Mouse (Mus musculus) CH12.LX (cell line): ENCODE data around the gene Gripap1. TPM values are rescaled to one million over a fixed set of nuclear protein-coding genes. Genes with fewer than 3 reads are reported as not detected.

Experiments used
- DNase-seq: peaks from one replicate; pipeline ENCODE4 v3.0.0-alpha.2; 2013; ENCODE audit errors: extremely low read depth
- H3K27ac ChIP-seq: 2 replicates; pipeline ENCODE4 v1.5.1; 2012; ENCODE audit warnings: low read depth, mild to moderate bottlenecking, control low read depth, moderate library complexity; ENCODE audit not compliant: insufficient read depth
- H3K27me3 ChIP-seq: replicated peaks from 2 replicates; pipeline ENCODE3; 2012; ENCODE audit warnings: inconsistent platforms
- H3K36me3 ChIP-seq, 2 experiments: replicated peaks in 1 of 2; 2 replicates each; pipeline versions ENCODE3 to v1.6.1; 2012; ENCODE audit warnings: inconsistent platforms in 1 of 2, low read length in 1 of 2, mild to moderate bottlenecking in 1 of 2, mixed read lengths in 1 of 2, moderate library complexity in 1 of 2; ENCODE audit not compliant: control insufficient read depth in 1 of 2, insufficient read depth in 1 of 2
- H3K4me1 ChIP-seq, 2 experiments: 2 replicates each; pipeline ENCODE4 v1.6.1; 2012; ENCODE audit warnings: inconsistent platforms in 1 of 2, moderate library complexity in 1 of 2; ENCODE audit not compliant: insufficient read depth in 2 of 2, control insufficient read depth in 1 of 2
- H3K4me2 ChIP-seq: 2 replicates; pipeline ENCODE4 v1.6.1; 2012; ENCODE audit warnings: low read depth, mild to moderate bottlenecking, control low read depth; ENCODE audit not compliant: poor library complexity, insufficient read depth, severe bottlenecking
- H3K4me3 ChIP-seq, 3 experiments: fragments of 150-350 bp in 1 of 3; sonication (generic) in 1 of 3; replicated peaks in 1 of 3; 2 replicates each; pipeline versions ENCODE3 to v1.5.1; 2011 to 2012; ENCODE audit warnings: low read depth in 2 of 3, low read length in 2 of 3, mild to moderate bottlenecking in 2 of 3, moderate library complexity in 2 of 3, control low read depth in 1 of 3, improper control_type of control experiment in 1 of 3, inconsistent platforms in 1 of 3, mixed read lengths in 1 of 3; ENCODE audit not compliant: poor library complexity in 1 of 3
- H3K79me2 ChIP-seq: replicated peaks from 2 replicates; pipeline ENCODE4 v1.6.1; 2012; ENCODE audit warnings: mild to moderate bottlenecking, moderate library complexity; ENCODE audit not compliant: control insufficient read depth, poor library complexity, insufficient read depth, severe bottlenecking; ENCODE audit errors: extremely low read depth
- H3K9ac ChIP-seq: 2 replicates; pipeline ENCODE4 v1.6.1; 2012; ENCODE audit warnings: low read depth, mild to moderate bottlenecking, control low read depth, moderate library complexity; ENCODE audit not compliant: insufficient read depth
- H3K9me3 ChIP-seq: replicated peaks from 2 replicates; pipeline ENCODE3; 2012; ENCODE audit warnings: low read length, inconsistent platforms, mixed read lengths
- BHLHE40 ChIP-seq: IDR thresholded peaks from 2 replicates; pipeline ENCODE4 v1.6.1; 2011; ENCODE audit warnings: mild to moderate bottlenecking, low read depth, low read length, improper control_type of control experiment
- CHD1 ChIP-seq: IDR thresholded peaks from 2 replicates; pipeline ENCODE4 v1.6.1; 2012; ENCODE audit warnings: low read depth, low read length, improper control_type of control experiment, inconsistent platforms
- CHD2 ChIP-seq: IDR thresholded peaks from 2 replicates; pipeline ENCODE4 v1.6.1; 2011; ENCODE audit warnings: low read length, improper control_type of control experiment
- EP300 ChIP-seq: IDR thresholded peaks from 2 replicates; pipeline ENCODE4 v1.6.1; 2011; ENCODE audit warnings: low read length, improper control_type of control experiment
- ETS1 ChIP-seq: conservative IDR thresholded peaks from 2 replicates; pipeline ENCODE4 v1.6.1; 2012; ENCODE audit warnings: low read depth, mild to moderate bottlenecking, inconsistent platforms, low read length, improper control_type of control experiment, moderate library complexity
- GABPA ChIP-seq: IDR thresholded peaks from 2 replicates; pipeline ENCODE4 v1.6.1; 2012; ENCODE audit warnings: low read depth, low read length, improper control_type of control experiment, inconsistent platforms; ENCODE audit not compliant: insufficient replicate concordance
- HCFC1 ChIP-seq: IDR thresholded peaks from 2 replicates; pipeline ENCODE4 v1.6.1; 2012; ENCODE audit warnings: low read depth, mild to moderate bottlenecking, inconsistent platforms, low read length, improper control_type of control experiment
- IRF4 ChIP-seq: IDR thresholded peaks from 2 replicates; pipeline ENCODE4 v1.6.1; 2014; ENCODE audit warnings: low read depth, mild to moderate bottlenecking, inconsistent platforms, low read length, improper control_type of control experiment
- JUND ChIP-seq: conservative IDR thresholded peaks from 2 replicates; pipeline ENCODE4 v1.6.1; 2011; ENCODE audit warnings: low read depth, low read length, improper control_type of control experiment
- MAX ChIP-seq: IDR thresholded peaks from 2 replicates; pipeline ENCODE4 v1.6.1; 2011; ENCODE audit warnings: low read length, improper control_type of control experiment
- MAZ ChIP-seq: IDR thresholded peaks from 2 replicates; pipeline ENCODE4 v1.6.1; 2012; ENCODE audit warnings: low read depth, mild to moderate bottlenecking, inconsistent platforms, low read length, improper control_type of control experiment, moderate library complexity
- MEF2A ChIP-seq: IDR thresholded peaks from 2 replicates; pipeline ENCODE4 v1.6.1; 2014; ENCODE audit warnings: low read depth, mild to moderate bottlenecking, inconsistent platforms, low read length, improper control_type of control experiment, borderline replicate concordance
- MXI1 ChIP-seq: IDR thresholded peaks from 2 replicates; pipeline ENCODE4 v1.6.1; 2011; ENCODE audit warnings: mild to moderate bottlenecking, low read depth, low read length, improper control_type of control experiment
- NELFE ChIP-seq: IDR thresholded peaks from 2 replicates; pipeline ENCODE4 v1.6.1; 2011; ENCODE audit warnings: low read depth, low read length, improper control_type of control experiment
- NRF1 ChIP-seq: IDR thresholded peaks from 2 replicates; pipeline ENCODE4 v1.6.1; 2014; ENCODE audit warnings: low read depth, mild to moderate bottlenecking, inconsistent platforms, low read length, improper control_type of control experiment, moderate library complexity
- PAX5 ChIP-seq: IDR thresholded peaks from 2 replicates; pipeline ENCODE4 v1.6.1; 2012; ENCODE audit warnings: low read length, inconsistent platforms, mixed read lengths
- RAD21 ChIP-seq: IDR thresholded peaks from 2 replicates; pipeline ENCODE4 v1.6.1; 2011; ENCODE audit warnings: low read depth, mild to moderate bottlenecking, low read length, improper control_type of control experiment, moderate library complexity
- RCOR1 ChIP-seq: conservative IDR thresholded peaks from 2 replicates; pipeline ENCODE4 v1.6.1; 2012; ENCODE audit warnings: low read depth, mild to moderate bottlenecking, inconsistent platforms, low read length, improper control_type of control experiment
- SIN3A ChIP-seq: IDR thresholded peaks from 2 replicates; pipeline ENCODE4 v1.6.1; 2012; ENCODE audit warnings: low read length, improper control_type of control experiment, inconsistent platforms
- TCF12 ChIP-seq: IDR thresholded peaks from 2 replicates; pipeline ENCODE4 v1.6.1; 2014; ENCODE audit warnings: low read depth, mild to moderate bottlenecking, inconsistent platforms, low read length, improper control_type of control experiment
- UBTF ChIP-seq: IDR thresholded peaks from 2 replicates; pipeline ENCODE4 v1.6.1; 2012; ENCODE audit warnings: low read depth, mild to moderate bottlenecking, inconsistent platforms, low read length, improper control_type of control experiment, moderate library complexity
- USF2 ChIP-seq: conservative IDR thresholded peaks from 2 replicates; pipeline ENCODE4 v1.6.1; 2011; ENCODE audit warnings: low read depth, low read length, improper control_type of control experiment
- ZC3H11A ChIP-seq: IDR thresholded peaks from 2 replicates; pipeline ENCODE4 v1.6.1; 2012; ENCODE audit warnings: low read depth, mild to moderate bottlenecking, inconsistent platforms, low read length, improper control_type of control experiment
- ZNF384 ChIP-seq: IDR thresholded peaks from 2 replicates; pipeline ENCODE4 v1.6.1; 2012; ENCODE audit warnings: low read depth, low read length, improper control_type of control experiment, inconsistent platforms
- dilution Hi-C: fragments of 300-500 bp; cut with MboI; formaldehyde crosslinking; loops from 2 replicates; pipeline ENCODE4 v1.14.3; 2020; ENCODE audit warnings: low sequenced_read_pairs; ENCODE audit not compliant: extremely low pct_unique_long_range_greater_than_20kb, extremely low pct_ligation_motif_present
- in situ Hi-C: fragments of 300-500 bp; cut with MboI; formaldehyde crosslinking; loops from 3 replicates; pipeline ENCODE4 v1.14.3; 2019; ENCODE audit warnings: low sequenced_read_pairs, low pct_ligation_motif_present, low pct_unique_long_range_greater_than_20kb, mixed read lengths
- polyA plus RNA-seq: library from polyadenylated mRNA; unstranded; fragments of >175 nt; gene quantifications from 2 replicates; pipeline ENCODE4 v1.2.1, GENCODE M21; 2012; ENCODE audit warnings: low read depth; ENCODE audit not compliant: insufficient read length
- total RNA-seq, 2 experiments: library from RNA; depleted of rRNA; stranded (reverse); fragments of 300-350 nt in 1 of 2; fragments of >200 nt in 1 of 2; gene quantifications; 2 replicates each; pipeline ENCODE4 v1.2.3; 2012 to 2014

Gene Gripap1
- total and polyA plus RNA-seq, 3 experiments, result 15.7 to 49.4 (median 25.5) TPM

DNA sequence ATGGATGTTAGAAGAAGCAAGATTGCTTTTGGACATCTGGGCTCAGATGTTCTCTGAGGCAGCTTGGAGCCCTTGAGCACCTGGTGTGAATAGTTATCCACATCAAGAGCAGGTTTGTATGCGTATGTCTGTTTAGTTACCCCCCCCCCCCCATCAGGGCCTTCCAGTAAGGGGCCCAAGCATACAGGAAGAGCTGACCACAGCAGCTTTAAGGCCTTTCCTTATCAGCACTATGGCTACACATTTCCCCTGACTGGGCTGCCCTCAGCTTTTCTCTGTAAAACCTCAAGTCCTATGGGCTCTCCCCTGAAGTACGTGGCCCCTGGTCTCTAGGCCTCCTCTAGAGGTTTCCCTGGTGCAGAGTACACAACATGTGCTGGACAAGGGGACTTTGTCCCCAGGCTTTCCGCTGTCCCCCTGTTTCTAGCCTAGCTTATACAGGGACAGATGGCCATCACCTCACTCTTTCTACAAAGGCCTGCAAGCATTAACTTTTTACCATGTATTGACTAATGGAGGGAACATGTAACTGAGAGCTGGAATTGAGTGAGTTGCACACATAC, 69.7 kb downstream of the Gripap1 start (continued):
- TF ChIP-seq PAX5 (no peak), USF2 (no peak), ZC3H11A (no peak), MAZ (no peak), EP300 (0 out of 2 replicates have a peak, but pooled peaks have one; percentile 9), SIN3A (no peak), CHD1 (no peak), CHD2 (no peak), MAX (no peak), NRF1 (no peak), GABPA (no peak), ZNF384 (no peak)
- TF ChIP-seq, all 38 proteins: peak for 7

DNA sequence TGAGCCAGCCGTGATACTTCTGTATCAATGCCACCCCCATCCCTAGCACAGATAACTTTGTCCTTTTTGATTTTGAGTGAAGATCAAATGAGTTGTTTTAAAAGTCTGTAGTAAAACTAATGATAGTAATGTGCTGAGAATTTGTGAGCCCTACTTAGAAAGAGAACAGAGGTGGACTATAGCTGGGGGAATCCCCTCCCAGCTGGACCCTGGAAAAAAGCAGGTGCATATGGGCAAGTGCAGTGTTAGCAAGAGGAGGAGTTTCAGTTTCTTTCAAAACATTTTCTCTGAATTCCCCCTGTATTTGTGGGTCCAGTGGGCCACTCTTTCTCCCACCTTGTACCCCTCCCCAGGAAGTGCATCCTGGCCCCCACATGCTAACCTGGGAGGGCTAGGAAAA, 73.6 kb downstream of the Gripap1 start:
- no peak for DNase-seq
- Histone ChIP-seq H3K9ac (peak overlapping the region; percentile 48; the same call in 1 of the 2 replicates), H3K4me2 (peak overlapping the region; percentile 50)
- in situ Hi-C loops, result no loop called here
- no peak for TF ChIP-seq ZC3H11A
- peak; percentile 92 for TF ChIP-seq TCF12
- TF ChIP-seq HCFC1, result no peak
- TF ChIP-seq MEF2A, result peak; percentile 80; the same call in 1 of the 2 replicates
- TF ChIP-seq SIN3A, result no peak
- no peak for TF ChIP-seq MXI1
- TF ChIP-seq NELFE, result no peak
- peak; percentile 52 for TF ChIP-seq ETS1
- peak; percentile 64; the same call in 1 of the 2 replicates for TF ChIP-seq RCOR1
- TF ChIP-seq UBTF, result no peak
- peak; percentile 74 for TF ChIP-seq IRF4
- TF ChIP-seq RAD21, result no peak
- no peak for TF ChIP-seq USF2
- TF ChIP-seq MAZ, result peak; percentile 51; the same call in 1 of the 2 replicates
- peak; percentile 88 for TF ChIP-seq EP300
- no peak for TF ChIP-seq CHD2
- TF ChIP-seq BHLHE40, result peak; percentile 56; the same call in 1 of the 2 replicates
- no peak for TF ChIP-seq JUND
- TF ChIP-seq, all 38 proteins: peak for 8
- H3K4me3 ChIP-seq, result no peak overlapping the region
- H3K27ac ChIP-seq, result peak overlapping the region; percentile 98
- H3K9me3 ChIP-seq, result no peaks in the 10 kb centered on the region
- dilution Hi-C loops, result no loop called here
- H3K27me3 ChIP-seq, result no peaks in the 10 kb centered on the region
- H3K79me2 ChIP-seq, result peaks cover 34% of the 10 kb centered on the region
- H3K4me1 ChIP-seq, result peaks cover 18 to 82% of the 10 kb centered on the region in 2 experiments
- H3K36me3 ChIP-seq, result peaks cover 6 to 12% of the 10 kb centered on the region in 2 experiments
